Mouse (Mus musculus): Measurements from ENCODE around the gene Mosmo. TPM values are rescaled to one million over a fixed set of nuclear protein-coding genes. Genes with fewer than 3 reads are reported as not detected.

Gene Mosmo
- polyA plus RNA-seq (2012; fragmentation: generic; extraction: Trizol), result 23.3 TPM

DNA sequence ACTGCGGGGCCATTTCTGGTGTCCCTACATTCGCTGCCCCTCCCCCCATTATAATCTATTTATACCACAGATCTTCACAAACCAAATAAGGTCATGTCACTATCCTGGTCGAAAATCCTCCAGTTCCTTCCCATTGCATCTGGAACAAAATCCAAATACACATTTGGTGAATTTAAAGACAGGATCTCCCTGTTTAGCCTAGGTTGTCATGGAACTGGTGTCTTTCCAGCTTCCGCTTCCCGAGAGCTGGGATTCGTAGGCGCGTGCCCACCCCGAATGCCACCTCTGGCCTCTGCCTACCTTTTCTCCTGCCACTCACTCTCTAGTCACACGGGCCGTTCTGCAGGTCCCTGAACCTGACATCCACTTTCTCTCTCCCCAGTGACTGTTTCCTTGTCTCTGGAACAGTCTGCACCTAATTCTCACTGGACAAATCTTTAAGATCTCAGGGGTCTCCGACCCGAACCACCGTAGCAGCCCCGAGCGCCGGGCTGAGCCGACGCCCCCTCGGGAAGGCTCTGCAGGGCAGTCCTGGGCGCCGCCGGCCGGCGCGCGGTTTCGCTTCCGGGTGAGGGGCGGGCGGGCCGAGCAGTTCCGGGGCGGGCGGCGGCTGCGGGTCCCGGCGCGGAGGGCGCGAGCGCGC, at the start of gene Mosmo:
Gene Mosmo, plus strand, starts transcription at position 618 of the 643 bp plus-strand sequence.
- H3K27me3 ChIP-seq (ENCODE audit: control insufficient read depth, insufficient read depth, insufficient read length), result no peaks in the 10 kb centered on the region
- TF ChIP-seq POLR2A (IDR thresholded peaks at IDR 0.05; ENCODE audit: insufficient read length, low read depth) (peak; percentile 48), SRF (IDR thresholded peaks at IDR 0.05; ENCODE audit: control insufficient read depth, insufficient read length, low read depth) (no peak)
- no peaks in the 10 kb centered on the region for H3K36me3 ChIP-seq (ENCODE audit: control insufficient read depth, insufficient read depth)
- H3K79me2 ChIP-seq (ENCODE audit: control insufficient read depth, insufficient read depth), result peaks cover 44% of the 10 kb centered on the region
- H3K4me2 ChIP-seq (ENCODE audit: low read depth), result peak within 1 kb of the TSS; percentile 97
- H3K4me3 ChIP-seq, result peak within 1 kb of the TSS; percentile 58
- peak within 1 kb of the TSS; percentile 83 for H3ac ChIP-seq (ENCODE audit: control insufficient read depth, insufficient read length)

DNA sequence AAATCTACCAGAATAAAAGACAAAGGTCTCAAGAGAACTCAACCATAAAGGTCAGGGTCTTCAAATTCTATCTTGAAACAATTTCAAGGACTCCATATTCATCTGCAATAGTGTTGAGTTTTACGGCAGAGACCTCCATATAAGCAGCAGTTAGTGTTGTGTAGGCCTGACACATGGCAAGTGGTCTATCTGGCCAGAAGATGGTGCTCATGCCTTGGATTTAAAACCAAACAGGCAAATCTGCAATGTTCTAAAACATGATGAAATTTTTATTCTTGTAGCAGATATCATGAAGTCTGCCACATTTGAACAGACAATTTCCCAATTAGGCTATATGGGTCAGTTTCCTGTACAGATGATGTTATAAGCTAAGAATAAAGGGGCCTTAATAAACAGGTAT, 44.9 kb upstream of the Mosmo start:
- H3K4me3 ChIP-seq, result no peak overlapping the region
- TF ChIP-seq MYOD1 (IDR thresholded peaks at IDR 0.05; ENCODE audit: control insufficient read depth in 1 of 3, insufficient read length in 2 of 3, low read depth in 2 of 3) (no peak), POLR2AphosphoS2 (IDR thresholded peaks at IDR 0.05; ENCODE audit: insufficient read length, low read depth) (no peak), MAX (IDR thresholded peaks at IDR 0.05; ENCODE audit: low read depth) (no peak)
- H3ac ChIP-seq (ENCODE audit: control insufficient read depth, insufficient read length), result no peak overlapping the region
- no peaks in the 10 kb centered on the region for H3K36me3 ChIP-seq (ENCODE audit: control insufficient read depth, insufficient read depth)
- H3K79me2 ChIP-seq (ENCODE audit: control insufficient read depth, insufficient read depth), result peaks cover 26% of the 10 kb centered on the region
- H3K4me2 ChIP-seq (ENCODE audit: low read depth), result peak overlapping the region; percentile 28
- no peaks in the 10 kb centered on the region for H3K27me3 ChIP-seq (ENCODE audit: control insufficient read depth, insufficient read depth, insufficient read length)

DNA sequence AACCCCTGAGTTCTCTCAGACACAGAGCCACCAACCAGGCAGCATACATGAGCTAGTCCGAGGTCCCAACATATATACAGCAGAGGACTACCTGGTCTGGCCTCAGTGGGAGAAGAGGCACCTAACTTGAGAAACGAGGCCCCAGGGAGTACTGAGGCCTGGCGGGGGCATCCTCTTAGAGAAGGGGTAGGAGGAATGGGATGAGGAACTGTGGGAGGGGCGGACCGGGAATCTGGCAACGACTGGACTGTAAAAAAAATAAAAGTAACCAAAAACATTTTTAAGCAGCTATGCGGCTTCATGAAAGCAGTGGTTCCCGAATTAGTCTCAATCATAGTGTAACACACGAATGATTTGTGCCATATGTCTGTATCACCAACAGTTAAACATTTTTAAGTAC, 43.1 kb upstream of the Mosmo start:
- H3K36me3 ChIP-seq (ENCODE audit: control insufficient read depth, insufficient read depth), result peaks cover 16% of the 10 kb centered on the region
- peaks cover 35% of the 10 kb centered on the region for H3K79me2 ChIP-seq (ENCODE audit: control insufficient read depth, insufficient read depth)
- H3K27me3 ChIP-seq (ENCODE audit: control insufficient read depth, insufficient read depth, insufficient read length), result no peaks in the 10 kb centered on the region
- H3K4me3 ChIP-seq, result peak overlapping the region; percentile 98
- peak overlapping the region; percentile 85 for H3ac ChIP-seq (ENCODE audit: control insufficient read depth, insufficient read length)
- H3K4me2 ChIP-seq (ENCODE audit: low read depth), result peak overlapping the region; percentile 73
- TF ChIP-seq POLR2A (IDR thresholded peaks at IDR 0.05; ENCODE audit: insufficient read length, low read depth) (no peak), SRF (IDR thresholded peaks at IDR 0.05; ENCODE audit: control insufficient read depth, insufficient read length, low read depth) (no peak), E2F4 (IDR thresholded peaks at IDR 0.05; ENCODE audit: insufficient read depth) (no peak), MYOG (IDR thresholded peaks at IDR 0.05; ENCODE audit: control insufficient read depth in 1 of 3, insufficient read depth in 1 of 3, insufficient read length in 2 of 3, low read depth in 2 of 3) (no peak), REST (IDR thresholded peaks at IDR 0.05; ENCODE audit: insufficient read depth, insufficient read length) (no peak), MYOD1 (IDR thresholded peaks at IDR 0.05; ENCODE audit: control insufficient read depth in 1 of 3, insufficient read length in 2 of 3, low read depth in 2 of 3) (no peak), TCF3 (IDR thresholded peaks at IDR 0.05; ENCODE audit: insufficient read length, low read depth) (no peak)

DNA sequence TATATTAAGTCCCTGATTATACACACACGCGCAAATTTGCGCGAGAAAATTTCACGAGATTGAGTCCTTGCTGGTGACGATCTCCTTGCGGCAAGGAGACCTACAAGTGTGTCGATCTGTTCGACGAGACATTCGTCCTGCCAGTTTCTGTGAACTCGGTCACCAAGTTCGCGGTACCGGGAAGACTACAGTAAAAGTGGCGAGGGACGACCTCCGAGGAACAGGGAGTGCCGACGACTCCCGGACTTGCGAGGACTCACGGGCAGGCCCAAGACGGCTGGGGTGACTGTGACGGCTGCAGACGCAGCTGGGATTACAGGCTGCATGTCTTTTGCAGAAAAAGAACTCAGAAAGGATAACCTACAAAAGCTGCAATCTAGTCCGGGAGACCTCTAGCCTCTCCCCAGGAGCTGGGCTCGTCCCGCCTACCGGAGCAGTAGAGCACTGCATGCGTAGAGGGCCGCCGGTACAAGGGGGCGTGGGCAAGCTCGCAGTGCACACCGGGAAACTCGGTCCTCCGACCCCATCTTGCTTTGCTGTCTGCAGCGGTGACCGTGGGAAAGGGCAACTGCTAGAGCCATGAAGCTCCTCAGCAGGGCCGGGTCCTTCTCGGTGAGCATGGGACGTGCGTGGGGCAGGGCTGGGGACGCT, 42.6 kb upstream of the Mosmo start, which contains the start of gene Uqcrc2:
Gene Uqcrc2, plus strand, starts transcription at position 466 of the 651 bp plus-strand sequence.
- Histone ChIP-seq H3K79me2 (ENCODE audit: control insufficient read depth, insufficient read depth) (peaks cover 35% of the 10 kb centered on the region), H3K4me3 (peak within 1 kb of the TSS; percentile 98)
- TF ChIP-seq MYOG (IDR thresholded peaks at IDR 0.05; ENCODE audit: control insufficient read depth in 1 of 3, insufficient read depth in 1 of 3, insufficient read length in 2 of 3, low read depth in 2 of 3) (peak in 1 of 3 experiments; percentile 34), POLR2A (IDR thresholded peaks at IDR 0.05; ENCODE audit: insufficient read length, low read depth) (peak; percentile 82), CEBPB (IDR thresholded peaks at IDR 0.05; ENCODE audit: insufficient read depth, poor library complexity, severe bottlenecking) (no peak), POLR2AphosphoS2 (IDR thresholded peaks at IDR 0.05; ENCODE audit: insufficient read length, low read depth) (peak; percentile 77), MYOD1 (IDR thresholded peaks at IDR 0.05; ENCODE audit: control insufficient read depth in 1 of 3, insufficient read length in 2 of 3, low read depth in 2 of 3) (peak in 1 of 3 experiments; percentile 12), USF1 (IDR thresholded peaks at IDR 0.05; ENCODE audit: low read depth) (no peak)

DNA sequence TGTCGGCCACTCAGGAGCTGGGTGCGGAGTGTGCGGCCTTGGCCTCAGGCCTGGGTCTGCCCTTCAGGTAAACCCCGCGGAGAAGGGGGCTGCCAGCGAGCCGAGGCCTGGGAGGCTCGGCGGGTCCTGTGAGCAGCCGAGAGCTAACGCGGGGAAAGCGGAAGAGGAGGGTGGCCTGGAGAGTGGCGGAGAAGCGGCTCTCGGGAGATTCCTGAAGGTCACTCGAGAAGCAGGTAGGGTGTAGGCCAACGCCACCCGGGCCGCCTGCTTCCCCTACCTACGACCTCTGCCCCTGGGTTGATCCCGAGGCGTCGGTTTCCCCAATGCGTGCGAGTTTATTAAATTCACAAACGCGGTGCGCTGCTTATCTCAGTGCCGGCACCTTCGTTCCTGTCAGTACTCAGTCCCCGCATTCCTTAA, 42.0 kb upstream of the Mosmo start:
- TF ChIP-seq TCF12 (IDR thresholded peaks at IDR 0.05; ENCODE audit: insufficient read depth, poor library complexity, severe bottlenecking) (no peak), POLR2AphosphoS2 (IDR thresholded peaks at IDR 0.05; ENCODE audit: insufficient read length, low read depth) (no peak), E2F4 (IDR thresholded peaks at IDR 0.05; ENCODE audit: insufficient read depth) (no peak), MYOD1 (IDR thresholded peaks at IDR 0.05; ENCODE audit: control insufficient read depth in 1 of 3, insufficient read length in 2 of 3, low read depth in 2 of 3) (no peak), SRF (IDR thresholded peaks at IDR 0.05; ENCODE audit: control insufficient read depth, insufficient read length, low read depth) (no peak), REST (IDR thresholded peaks at IDR 0.05; ENCODE audit: insufficient read depth, insufficient read length) (no peak), MAX (IDR thresholded peaks at IDR 0.05; ENCODE audit: low read depth) (no peak), CEBPB (IDR thresholded peaks at IDR 0.05; ENCODE audit: insufficient read depth, poor library complexity, severe bottlenecking) (no peak), TCF3 (IDR thresholded peaks at IDR 0.05; ENCODE audit: insufficient read length, low read depth) (no peak), USF1 (IDR thresholded peaks at IDR 0.05; ENCODE audit: low read depth) (no peak), MYOG (IDR thresholded peaks at IDR 0.05; ENCODE audit: control insufficient read depth in 1 of 3, insufficient read depth in 1 of 3, insufficient read length in 2 of 3, low read depth in 2 of 3) (no peak), POLR2A (IDR thresholded peaks at IDR 0.05; ENCODE audit: insufficient read length, low read depth) (no peak)
- peak overlapping the region; percentile 86 for H3K4me2 ChIP-seq (ENCODE audit: low read depth)
- H3K27me3 ChIP-seq (ENCODE audit: control insufficient read depth, insufficient read depth, insufficient read length), result no peaks in the 10 kb centered on the region
- H3K79me2 ChIP-seq (ENCODE audit: control insufficient read depth, insufficient read depth), result peaks cover 35% of the 10 kb centered on the region
- H3K36me3 ChIP-seq (ENCODE audit: control insufficient read depth, insufficient read depth), result peaks cover 26% of the 10 kb centered on the region
- H3ac ChIP-seq (ENCODE audit: control insufficient read depth, insufficient read length), result peak overlapping the region; percentile 85
- peak overlapping the region; percentile 98 for H3K4me3 ChIP-seq

More for the DNA sequence above, 42.6 kb upstream of the Mosmo start, which contains the start of gene Uqcrc2:
- no peaks in the 10 kb centered on the region for H3K27me3 ChIP-seq (ENCODE audit: control insufficient read depth, insufficient read depth, insufficient read length)
- H3K36me3 ChIP-seq (ENCODE audit: control insufficient read depth, insufficient read depth), result peaks cover 21% of the 10 kb centered on the region
- peak within 1 kb of the TSS; percentile 86 for H3K4me2 ChIP-seq (ENCODE audit: low read depth)
- peak within 1 kb of the TSS; percentile 85 for H3ac ChIP-seq (ENCODE audit: control insufficient read depth, insufficient read length)
